Mouse (Mus musculus) spleen, embryonic (tissue): Measurements from ENCODE around the gene Kcnc2.

Source experiments
- CTCF ChIA-PET: fragments of 350-600 bp; sonication (Branson Sonifier 250); formaldehyde crosslinking; loops from one replicate; lab custom pipeline; 2022; lab: Charles Lee

Kcnc2 gene

DNA sequence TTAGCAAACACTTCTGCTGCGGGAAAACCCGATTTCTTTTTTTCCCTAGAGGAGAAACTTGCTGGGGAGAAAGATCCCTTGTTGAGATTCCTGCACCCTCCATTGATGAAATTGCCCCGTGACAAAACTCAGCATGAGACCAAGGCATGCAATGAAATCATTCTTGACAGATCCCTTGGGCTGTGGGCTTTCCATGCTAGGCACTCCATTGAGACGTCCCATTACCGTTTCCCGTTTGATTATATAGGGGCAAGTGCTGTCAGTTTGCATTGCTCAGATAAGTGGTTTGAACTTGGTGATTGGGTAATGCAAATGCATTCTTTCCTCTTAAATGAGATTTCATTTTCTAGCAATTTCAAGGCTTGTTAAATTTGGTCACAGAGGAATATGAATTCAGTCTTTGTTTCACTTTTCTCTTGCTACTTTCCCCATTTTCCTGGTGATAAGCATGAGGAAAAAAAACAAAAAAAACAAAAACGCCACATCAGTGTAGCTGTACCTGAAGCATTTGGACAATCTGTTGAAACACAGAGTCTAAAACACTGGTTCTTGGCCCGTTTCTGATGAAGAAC is 123.6 kb downstream of the Kcnc2 start:
- CTCF ChIA-PET = no interaction called here

DNA sequence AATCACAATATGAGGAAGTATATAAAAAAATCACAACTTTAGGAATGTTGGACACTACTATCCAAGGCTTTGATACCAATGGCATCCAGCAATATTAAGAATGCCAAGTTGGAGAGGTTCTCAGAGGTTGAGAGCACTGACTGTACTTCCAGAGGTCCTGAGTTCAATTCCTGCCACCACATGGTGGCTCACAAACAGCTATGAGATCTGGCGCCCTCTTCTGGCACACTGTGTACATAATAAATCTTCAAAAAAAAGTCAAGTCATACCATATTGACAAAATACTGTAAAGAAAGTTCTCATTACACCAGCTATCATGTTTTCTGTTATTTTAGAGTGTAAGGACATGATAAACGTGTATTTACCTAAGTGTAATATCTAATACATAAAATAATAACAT is 126.3 kb downstream of the Kcnc2 start:
- CTCF ChIA-PET = no interaction called here

DNA sequence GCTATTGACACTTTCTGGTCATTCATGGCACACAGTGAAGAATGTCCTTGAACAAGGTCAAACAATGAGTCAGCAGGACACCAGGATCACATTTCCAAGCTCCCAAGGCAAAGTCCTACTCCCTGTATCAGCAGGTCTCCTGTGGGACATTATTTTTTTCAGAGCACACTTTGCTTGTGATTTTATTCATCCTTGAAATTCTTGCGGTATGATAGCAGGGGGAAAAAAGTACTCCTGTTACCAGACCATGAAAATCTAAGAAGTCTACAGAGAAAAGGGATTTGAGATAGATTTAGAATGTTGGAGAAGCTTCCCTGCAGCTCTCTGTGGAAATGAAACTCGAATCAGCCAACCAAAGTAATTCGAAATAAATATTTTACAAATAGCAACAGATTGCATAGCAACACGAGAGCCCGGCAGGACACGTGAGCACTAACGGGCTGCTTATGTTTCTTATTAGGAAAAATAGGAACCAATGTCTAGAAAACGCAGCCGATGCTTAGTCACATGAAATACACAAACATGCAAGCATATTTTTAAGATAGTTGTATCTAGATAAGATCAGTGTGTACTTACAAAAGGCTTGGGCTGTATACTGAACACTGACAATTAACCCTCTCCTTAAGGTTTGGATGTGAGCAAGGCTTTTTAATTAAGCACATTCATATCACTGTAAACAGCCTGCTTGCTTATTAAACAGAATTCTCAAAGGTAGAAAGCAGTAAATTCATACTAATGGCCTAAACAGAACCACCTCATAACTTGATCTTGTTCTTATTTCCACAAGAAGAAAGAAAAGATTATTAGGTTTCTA is 129.9 kb downstream of the Kcnc2 start:
- CTCF ChIA-PET = no interaction called here

DNA sequence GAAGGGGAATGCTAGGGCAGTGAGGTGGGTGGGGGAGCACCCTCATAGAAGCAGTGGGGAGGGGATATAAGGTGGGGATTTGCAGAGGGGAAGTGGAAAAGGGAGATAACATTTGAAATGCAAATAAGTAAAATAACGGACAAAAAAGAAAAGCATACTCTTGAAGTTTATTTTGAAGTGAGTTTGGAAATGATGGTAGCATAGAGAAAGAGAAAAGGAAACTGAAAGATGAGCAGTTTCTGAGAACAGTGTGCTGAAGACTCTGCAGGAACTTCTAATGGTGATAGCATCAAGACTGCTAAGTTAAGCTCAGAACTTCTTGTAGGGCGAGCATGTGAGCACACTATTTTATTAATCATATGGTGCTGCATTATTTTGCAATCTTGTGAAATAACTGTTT is 138.6 kb downstream of the Kcnc2 start:
- CTCF ChIA-PET = no interaction called here

DNA sequence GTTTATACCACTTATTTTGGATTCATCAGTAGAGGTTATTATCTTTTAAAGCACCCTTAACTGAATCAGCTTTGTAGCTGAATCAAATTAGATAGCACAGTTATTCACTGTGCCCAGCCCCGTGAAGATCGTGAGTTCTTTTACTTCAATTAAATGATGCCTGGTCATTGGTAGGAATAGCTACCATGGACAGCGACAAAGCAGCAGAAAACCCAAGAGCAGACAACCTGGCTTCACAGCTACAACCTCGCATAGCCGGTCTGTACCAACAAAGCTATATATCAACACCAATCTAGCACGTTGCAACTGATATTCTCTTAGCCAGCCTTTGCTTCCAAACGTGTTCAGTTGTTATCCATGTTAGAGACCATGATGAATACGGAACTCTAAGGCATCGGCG is 152.4 kb downstream of the Kcnc2 start:
- CTCF ChIA-PET = no interaction called here

DNA sequence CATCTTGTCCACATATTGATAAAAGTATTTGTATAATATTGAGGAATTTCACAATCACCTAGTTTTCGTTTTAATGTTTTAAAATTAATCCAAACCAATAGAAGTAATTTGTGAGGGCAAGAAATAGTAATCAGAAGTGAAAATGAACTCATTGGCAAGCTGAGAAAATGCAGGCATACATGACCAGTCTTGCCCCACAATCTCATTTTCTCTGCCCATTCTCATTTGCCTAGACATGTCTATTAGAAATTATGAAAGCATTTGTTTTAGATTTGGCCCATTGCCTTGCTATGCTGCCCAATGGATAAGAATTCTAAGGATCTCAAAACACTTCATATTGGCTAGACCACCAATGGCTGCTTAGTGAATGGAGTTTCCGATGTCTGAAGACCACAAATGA is 166.0 kb downstream of the Kcnc2 start:
- CTCF ChIA-PET = no interaction called here

DNA sequence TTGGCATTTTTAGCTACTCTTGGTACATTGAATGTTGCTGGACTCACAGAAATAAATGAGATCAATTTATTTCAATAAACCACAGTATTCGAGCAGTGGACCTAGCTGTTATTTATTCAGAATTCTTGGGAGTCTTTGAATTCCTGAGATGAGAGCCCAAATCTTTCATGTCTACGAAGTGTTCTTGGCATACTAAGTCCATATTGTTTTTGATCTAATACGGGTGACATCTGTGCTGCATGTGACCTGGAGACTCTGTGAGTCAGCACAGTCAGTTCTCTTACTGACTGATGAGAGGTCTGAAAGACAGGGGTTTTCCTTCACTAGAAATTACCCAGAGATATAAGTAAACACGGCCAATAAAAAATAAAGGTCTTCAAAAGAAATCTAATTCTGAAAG is 173.7 kb downstream of the Kcnc2 start:
- CTCF ChIA-PET = no interaction called here

DNA sequence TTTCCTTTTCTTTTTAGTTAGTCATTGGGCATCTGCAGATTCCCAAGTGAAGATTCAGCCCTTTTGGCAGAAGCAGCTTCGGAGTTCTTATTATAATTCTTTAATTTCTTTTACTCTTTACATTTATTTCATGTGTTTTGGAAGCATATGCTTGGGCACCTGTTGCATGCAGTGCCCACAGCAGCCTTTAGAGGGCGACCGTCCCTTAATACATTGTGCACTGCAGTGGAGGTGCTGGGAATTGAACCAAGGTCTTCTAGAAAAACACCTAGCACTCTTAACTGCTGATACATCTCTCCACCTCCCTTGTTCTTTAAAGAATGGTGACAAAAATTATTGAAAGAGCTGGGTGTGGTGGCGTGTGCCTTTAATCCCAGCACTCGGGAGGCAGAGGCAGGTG is 180.0 kb downstream of the Kcnc2 start:
- CTCF ChIA-PET = no interaction called here

DNA sequence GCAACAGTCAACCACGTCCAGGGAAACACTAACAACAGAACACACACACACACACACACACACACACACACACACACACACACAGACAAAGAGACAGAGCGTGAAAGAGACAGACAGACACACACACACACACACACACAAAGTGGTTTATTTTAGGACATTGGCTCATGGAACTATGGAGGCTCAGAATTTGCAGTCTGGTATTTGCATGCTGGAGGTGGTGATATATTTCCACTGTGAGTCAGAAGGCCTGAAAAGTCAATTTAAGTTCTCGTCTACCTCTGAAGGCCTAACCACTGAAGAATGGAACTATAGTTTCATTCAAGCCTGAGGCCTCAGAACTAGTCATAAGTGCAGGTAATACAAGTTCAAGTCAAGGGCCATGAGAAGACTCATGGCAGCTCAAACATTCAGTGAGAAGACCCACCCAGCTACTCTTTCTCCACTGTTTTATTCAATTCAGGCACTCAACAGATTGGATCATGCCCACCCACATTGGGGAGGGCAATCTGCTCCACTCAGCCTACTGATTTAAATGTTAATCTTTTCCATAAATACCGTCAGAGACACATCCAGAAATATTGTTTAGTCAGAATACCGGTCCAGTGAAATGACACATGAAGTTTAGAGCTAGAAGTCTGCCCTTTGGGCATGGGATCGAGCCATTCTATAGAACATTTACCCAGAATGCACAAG is 197.9 kb downstream of the Kcnc2 start:
- CTCF ChIA-PET = no interaction called here

DNA sequence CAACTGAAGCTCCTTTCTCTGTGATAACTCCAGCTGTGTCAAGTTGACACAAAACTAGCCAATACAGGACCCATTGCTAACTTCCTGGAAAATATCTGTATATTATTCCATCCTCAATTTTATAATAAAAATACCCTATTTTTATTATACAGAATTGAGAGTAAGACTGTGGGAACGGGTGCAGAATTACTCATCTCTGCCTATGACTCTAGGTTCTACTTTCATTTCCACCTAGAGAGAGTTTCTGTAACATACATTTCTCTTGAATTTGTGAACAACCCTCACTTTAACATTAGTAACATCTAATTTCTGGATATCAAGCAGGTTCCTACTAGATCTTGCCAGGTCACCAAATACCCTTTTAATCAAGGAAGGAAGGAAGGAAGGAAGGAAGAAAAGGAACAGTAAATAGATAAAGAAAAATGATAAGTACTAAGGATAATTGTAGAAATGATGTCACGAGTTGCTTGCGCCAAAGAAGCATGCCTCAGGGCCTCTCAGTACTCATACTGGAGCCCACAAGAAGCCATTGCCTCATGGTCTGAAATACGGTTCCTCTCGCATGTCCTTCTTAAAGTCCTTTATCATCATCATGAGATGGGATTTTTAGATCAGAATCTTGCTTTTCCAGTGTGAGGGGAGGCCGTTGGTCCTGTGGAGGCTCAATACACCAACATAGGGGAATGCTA is 203.3 kb downstream of the Kcnc2 start:
- CTCF ChIA-PET = no interaction called here

DNA sequence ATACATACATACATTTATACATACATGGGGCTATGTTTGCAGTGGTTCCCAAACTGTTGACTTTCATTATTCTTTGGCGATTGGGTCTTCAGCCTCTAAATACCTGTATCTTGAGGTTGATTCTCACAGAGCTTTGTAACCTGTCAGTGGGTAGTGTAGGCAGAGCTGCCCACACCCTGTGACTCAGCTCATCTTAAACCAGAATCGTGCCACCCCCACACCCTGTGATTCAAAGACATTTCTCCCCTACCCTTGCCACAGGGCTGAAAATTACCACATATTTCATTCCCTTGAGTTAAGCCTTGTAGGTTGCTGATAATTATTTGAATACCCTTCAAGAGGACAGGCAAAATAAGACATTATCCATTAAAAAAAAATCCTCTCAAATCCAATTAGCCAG is 210.5 kb downstream of the Kcnc2 start:
- CTCF ChIA-PET = no interaction called here

DNA sequence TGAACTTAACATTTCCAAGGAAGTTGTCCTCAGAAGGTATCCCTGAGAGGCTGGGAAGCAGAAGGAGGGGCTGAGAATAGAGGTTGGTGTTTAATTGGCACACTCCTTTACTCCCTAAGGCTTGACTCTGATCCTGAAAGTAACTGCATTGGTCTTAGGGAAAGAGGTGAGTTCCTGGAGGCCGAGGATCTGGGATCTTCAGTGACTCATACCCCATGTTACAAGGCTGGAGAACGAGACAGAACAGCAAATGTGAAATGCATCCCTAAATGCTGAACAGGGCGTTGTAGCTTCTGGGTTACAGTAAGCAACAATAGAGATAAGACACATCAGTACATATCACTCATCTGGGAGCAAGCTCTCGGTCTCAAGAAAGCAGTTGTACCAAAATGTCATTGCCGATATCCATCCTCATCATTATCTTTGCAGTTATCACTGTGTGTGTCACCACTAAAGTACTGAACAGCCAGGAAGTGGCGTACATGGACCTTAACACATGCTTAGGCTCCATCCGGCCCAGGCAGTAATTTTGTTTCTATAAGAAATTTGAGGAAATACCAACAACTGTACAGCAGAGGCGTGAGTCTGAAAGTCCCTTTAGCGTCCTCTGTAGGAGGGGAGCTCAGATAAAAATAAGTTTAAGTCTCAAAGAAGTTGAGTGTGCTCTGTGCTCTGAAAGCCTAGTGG is 211.1 kb downstream of the Kcnc2 start:
- CTCF ChIA-PET = no interaction called here

DNA sequence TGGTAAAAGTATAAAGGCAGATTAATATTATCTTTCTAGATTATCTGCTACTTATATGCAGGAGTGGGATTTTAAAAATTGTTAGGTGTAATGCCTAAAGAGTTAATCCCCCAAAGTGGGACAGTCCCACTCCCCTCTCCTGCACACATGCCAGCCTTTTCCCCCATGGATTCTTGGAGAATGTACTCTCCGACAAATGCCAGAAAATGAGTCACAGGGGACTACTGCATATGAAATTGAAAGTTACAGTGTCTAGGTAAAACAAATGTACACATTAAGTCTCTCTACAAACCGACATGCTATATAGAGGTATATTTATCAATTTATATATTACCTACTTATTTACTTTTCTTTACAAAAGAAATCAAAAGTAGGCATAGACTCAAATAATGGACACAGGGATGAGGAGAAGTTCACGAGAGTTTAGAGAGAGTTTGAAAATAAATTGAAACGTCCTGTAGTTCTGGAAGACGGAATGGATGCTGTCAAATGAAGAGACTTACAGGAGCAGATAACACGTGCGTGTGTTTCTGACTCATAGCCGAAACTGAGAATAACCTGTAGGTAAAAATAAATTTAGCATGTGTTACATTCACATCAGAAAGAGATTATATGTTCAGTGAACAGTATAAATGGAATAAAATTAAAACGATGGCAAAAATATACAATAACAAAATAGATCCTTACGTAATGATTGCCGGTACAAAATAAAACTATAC is 213.6 kb downstream of the Kcnc2 start:
- CTCF ChIA-PET = no interaction called here

DNA sequence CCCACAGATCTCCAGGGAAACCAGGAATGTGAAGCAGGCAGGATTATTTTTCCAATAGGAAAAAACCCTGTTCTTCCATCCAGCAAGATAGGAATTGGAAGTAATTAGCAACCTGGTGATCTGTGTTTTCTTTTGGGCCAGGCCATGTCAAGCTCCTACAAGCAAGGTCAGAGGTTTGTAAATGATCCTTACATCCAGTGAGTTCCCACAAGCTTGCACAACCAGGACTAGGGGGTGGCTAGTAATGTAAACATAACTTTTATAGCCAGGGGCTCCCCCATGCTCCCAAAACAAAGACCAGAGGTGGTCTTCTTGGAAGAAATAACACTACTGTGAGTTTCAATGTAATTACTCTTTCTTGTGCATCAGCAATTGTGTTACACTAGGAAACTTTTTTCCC is 214.9 kb downstream of the Kcnc2 start:
- CTCF ChIA-PET = no interaction called here

DNA sequence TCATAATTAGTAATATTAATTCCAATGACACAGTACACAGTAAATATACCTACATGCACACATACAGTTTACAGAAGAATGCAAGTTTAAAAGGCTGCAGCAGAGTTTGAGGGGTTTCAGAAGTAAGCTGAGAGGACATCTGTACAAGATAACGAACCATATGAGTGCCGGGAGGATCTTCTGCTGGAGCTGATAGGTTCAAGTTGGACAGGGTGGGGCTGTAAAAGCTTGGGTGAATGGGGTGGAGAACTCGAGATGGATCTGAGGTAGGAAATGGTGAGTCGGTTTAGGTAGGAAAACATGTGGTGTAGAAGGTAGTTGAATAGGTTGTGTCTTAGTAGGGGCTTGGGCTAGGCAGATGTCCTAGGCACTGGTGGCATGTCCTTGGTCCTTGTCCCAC is 217.8 kb downstream of the Kcnc2 start:
- CTCF ChIA-PET = no interaction called here
